Mouse (Mus musculus): ENCODE results near the gene 1700018B08Rik.

The 1700018B08Rik gene

DNA sequence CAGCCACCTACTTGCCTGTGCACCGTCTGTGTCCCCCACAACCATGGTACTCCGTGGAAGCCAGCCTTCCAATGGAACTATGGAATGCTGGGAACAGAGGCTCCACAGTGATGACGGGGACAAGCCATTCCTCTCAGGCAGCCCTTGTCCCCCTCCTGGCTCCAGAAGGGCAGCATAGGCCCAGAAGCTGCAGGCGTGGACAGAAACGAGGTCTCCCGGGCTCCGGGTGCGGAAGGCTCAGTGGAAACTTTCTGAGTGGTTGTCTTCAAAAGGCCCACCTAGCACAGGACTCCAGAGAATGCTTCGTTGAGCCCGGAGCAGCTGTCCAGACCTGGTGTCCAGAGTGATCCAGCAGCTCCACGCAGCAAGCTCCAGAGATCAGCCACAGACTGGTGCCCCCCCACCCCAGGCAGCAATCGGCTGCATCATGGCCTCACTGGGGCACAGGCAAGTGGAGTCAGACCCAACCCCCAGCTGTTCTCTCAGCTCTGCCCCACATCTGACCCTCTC is at the start of gene 1700018B08Rik:
TSS of gene 1700018B08Rik (minus strand) at position 45 of the 510 bp plus-strand sequence.
- DNase-seq (ENCODE audit: extremely low spot score, low spot score): no peak

GRCm38 (mm10) chr8:121593293-121593692 is 49.2 kb upstream of the 1700018B08Rik start:
- no peak for DNase-seq (ENCODE audit: extremely low spot score, low spot score)

- peak; percentile 45 for DNase-seq (ENCODE audit: extremely low spot score, low spot score)
Observed at GRCm38 (mm10) chr8:121591178-121592066, 47.3 kb upstream of the 1700018B08Rik start.

- peak; percentile 96 for DNase-seq (ENCODE audit: extremely low spot score, low spot score)
Observed at GRCm38 (mm10) chr8:121590203-121591177, 46.4 kb upstream of the 1700018B08Rik start, which contains the start of gene Map1lc3b. Gene Map1lc3b (plus strand): TSS chr8:121590361.

GRCm38 (mm10) chr8:121589205-121589726 is 45.1 kb upstream of the 1700018B08Rik start:
- DNase-seq (ENCODE audit: extremely low spot score, low spot score): no peak

DNA sequence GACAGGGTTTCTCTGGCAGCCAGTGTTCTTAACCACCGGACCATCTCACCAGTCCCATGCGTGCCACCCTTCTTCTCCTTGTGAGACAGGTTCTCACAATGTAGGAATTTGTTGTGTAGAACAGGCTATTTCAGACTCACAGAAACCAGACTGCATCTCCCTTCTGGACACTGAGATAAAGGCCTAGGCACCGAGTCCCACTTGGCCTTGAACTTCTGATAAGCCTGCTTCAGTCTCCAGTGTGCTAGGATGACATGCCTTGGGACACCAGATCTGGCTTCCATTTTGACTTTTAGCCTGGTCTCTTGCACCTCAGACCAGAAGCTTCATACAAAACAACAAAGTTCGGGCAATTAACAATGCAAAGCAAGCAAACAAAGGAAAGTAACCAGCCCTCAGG is 44.6 kb upstream of the 1700018B08Rik start:
- no peak for DNase-seq (ENCODE audit: extremely low spot score, low spot score)

GRCm38 (mm10) chr8:121585159-121585825 is 41.2 kb upstream of the 1700018B08Rik start:
- DNase-seq (ENCODE audit: extremely low spot score, low spot score): peak; percentile 94

DNA sequence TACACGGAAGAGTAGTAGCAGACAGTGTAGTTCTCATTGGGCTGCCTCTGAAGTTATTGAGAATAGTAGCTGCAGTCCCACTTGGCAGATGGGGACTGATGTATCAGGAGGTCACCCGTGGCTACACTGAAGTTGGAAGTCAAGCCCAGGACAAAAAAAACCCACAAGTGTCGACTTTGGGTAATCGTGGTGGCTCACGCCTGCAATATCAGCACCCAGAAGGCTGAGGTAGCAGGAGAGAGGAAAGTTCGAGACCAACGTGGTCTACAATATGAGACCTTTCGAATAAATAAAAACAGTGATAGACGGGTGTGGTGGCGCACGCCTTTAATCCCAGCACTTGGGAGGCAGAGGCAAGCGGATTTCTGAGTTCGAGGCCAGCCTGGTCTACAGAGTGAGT is 40.6 kb upstream of the 1700018B08Rik start:
- no peak for DNase-seq (ENCODE audit: extremely low spot score, low spot score)

- DNase-seq (ENCODE audit: extremely low spot score, low spot score): no peak
Observed at GRCm38 (mm10) chr8:121583653-121584052, 39.5 kb upstream of the 1700018B08Rik start.

- no peak for DNase-seq (ENCODE audit: extremely low spot score, low spot score)
Observed at GRCm38 (mm10) chr8:121580465-121580864, 36.3 kb upstream of the 1700018B08Rik start.

DNA sequence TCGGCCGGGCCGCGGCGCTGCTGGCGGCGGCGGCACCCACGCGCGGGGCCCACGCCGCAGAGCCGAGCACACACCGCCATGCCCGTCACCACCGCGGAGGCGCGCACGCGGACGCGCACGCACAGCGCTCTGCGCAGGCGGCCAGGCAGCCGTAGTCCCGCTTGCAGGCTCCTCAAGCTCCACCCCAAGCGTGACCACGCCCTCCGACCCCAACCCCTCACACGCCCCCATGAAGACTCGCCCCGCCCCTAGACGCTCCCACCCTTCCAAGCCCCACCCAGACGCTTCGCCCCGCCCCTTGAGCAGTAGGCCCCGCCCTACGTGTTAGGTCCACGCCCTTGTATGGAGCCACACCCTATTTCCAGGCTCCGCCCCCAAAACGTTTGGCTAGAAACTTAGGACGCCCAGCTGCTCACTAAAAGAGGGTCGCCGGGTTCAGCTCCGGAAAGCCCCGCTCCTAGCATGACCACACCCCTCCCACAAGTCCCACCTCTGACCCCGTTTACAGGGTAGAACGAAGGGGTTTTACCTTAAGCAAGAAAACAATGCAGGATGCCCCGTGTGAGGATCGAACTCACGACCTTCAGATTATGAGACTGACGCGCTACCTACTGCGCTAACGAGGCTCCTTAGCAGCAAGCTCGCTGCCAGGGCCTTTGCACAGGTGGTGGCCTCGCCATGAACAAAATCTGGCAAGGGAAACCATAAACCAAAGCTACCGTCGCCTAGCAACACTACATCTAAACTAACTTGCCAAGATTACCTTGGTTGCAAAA is 34.7 kb upstream of the 1700018B08Rik start, which contains the start of gene Fbxo31:
TSS of gene Fbxo31 (minus strand) at position 131 of the 776 bp plus-strand sequence.
- DNase-seq (ENCODE audit: extremely low spot score, low spot score): peak; percentile 98

DNA sequence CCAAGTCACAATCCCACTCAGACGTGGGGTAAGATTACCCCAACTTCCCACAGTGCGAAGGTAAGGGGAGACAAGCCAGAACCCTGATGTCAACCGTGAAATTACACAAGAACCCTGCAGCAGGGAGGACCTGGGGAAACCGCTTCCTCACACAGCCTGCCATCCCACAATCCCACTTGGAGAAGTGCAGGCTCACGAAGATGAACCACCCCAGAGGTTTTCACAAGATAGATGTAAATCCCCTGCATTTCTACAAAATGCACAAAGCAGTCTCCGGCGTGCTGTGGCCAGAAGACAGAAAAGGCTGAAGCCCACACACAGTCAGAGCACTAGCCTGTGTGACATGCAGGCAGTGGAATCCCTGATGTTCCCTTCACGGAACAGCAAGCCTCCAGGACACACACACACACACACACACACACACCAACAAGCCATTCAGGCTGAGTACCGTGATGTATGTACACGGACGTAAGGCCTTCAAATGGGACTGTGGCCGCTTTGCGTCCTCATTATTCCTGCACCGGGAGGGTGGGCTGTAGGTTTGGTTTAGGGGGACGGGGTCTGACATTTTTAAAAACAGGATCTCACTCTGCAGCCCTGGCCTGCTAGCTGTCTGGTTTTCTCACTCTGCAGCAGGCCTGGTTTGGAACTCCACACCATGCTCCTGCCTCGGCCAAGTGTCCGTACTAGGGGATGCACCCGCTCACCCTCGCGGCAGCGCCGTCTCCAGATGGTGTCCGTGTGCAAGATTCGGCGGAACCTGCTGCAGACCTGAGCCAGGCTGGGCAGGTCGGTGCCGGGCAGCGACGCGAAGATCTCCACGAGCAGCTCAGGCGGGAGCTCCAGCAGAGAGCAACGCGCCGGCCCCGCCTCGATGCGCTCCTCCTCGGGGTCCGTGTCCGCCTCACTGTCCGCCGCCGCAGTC is 33.9 kb upstream of the 1700018B08Rik start:
- no peak for DNase-seq (ENCODE audit: extremely low spot score, low spot score)

DNA sequence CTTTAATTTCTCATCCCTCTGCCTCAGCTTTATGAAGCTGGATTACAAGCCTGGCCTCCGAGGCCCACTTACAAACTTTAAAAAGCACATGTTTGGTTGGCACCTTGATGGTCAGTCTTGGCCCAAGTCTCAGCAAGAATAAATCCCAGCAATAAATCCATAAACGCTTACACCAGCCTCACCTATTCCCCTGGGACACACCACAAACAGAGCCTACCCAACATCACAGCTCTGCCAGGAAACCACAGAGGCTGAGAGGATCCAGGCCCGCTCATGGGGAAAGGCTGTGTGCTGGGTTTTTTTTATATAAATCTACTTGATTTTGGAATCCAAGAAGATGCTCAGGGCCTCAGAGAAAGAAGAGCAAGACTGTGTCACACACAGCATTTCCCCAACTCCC is 31.5 kb upstream of the 1700018B08Rik start:
- no peak for DNase-seq (ENCODE audit: extremely low spot score, low spot score)

- DNase-seq (ENCODE audit: extremely low spot score, low spot score): no peak
Observed at GRCm38 (mm10) chr8:121573275-121573674, 29.2 kb upstream of the 1700018B08Rik start.

DNA sequence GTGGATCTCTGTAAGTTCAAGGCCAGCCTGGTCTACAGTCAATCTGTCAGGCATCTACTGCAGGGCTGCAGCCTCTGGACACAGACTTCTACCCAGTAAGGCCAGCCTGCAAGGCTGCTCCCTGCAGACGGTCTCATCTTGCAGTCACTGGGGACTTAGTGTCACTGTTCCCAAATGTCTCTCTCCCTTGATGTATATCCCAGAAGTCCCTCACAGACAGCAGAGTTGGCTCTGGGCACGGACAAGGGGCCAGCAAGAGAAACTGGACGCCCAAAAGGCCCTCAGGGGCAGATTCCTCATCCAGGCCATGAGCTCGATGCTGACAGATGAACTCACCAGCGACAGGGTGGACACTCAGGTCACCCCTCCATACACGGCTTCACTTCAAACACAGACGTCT is 28.0 kb upstream of the 1700018B08Rik start:
- DNase-seq (ENCODE audit: extremely low spot score, low spot score): no peak

- DNase-seq (ENCODE audit: extremely low spot score, low spot score): no peak
Observed at GRCm38 (mm10) chr8:121570801-121571200, 26.7 kb upstream of the 1700018B08Rik start.

GRCm38 (mm10) chr8:121570335-121570734 is 26.2 kb upstream of the 1700018B08Rik start:
- no peak for DNase-seq (ENCODE audit: extremely low spot score, low spot score)

GRCm38 (mm10) chr8:121568321-121568720 is 24.2 kb upstream of the 1700018B08Rik start:
- DNase-seq (ENCODE audit: extremely low spot score, low spot score): no peak

DNA sequence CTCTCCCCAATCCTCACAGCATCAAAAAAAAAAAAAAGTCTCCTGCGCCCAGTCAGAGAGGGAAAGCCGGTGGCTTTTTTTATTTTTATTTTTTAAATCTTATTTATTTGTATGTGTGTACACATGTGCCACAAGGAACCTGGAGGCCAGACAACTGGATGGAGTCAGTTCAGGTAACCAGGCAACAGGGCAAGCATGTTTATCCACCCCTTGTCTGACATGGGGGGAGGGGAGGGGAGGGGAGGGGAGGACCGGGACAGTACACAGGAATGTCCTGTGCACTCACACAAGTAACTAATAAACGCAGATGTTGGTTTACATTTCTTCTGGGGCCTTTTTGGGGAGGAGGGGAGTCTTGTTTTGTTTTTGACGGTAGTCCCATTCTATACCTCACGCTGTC is 19.6 kb upstream of the 1700018B08Rik start:
- DNase-seq (ENCODE audit: extremely low spot score, low spot score): no peak
